Mouse (Mus musculus) testis, adult 2 months (tissue): Measurements from ENCODE around the gene Usp40.

Source experiments
- CTCF ChIP-seq: fragments of 200-500 bp; IDR thresholded peaks from 2 replicates; pipeline ENCODE4 v1.5.1; 2012; ENCODE audit warnings: low read depth, mild to moderate bottlenecking, inconsistent platforms, low read length, moderate library complexity; ENCODE audit not compliant: control insufficient read depth, insufficient read depth, insufficient replicate concordance
- POLR2A ChIP-seq: fragments of 200-500 bp; IDR thresholded peaks from 2 replicates; pipeline ENCODE4 v1.6.1; 2012; ENCODE audit warnings: low read depth, mild to moderate bottlenecking, inconsistent platforms, low read length, moderate library complexity; ENCODE audit not compliant: control insufficient read depth

DNA sequence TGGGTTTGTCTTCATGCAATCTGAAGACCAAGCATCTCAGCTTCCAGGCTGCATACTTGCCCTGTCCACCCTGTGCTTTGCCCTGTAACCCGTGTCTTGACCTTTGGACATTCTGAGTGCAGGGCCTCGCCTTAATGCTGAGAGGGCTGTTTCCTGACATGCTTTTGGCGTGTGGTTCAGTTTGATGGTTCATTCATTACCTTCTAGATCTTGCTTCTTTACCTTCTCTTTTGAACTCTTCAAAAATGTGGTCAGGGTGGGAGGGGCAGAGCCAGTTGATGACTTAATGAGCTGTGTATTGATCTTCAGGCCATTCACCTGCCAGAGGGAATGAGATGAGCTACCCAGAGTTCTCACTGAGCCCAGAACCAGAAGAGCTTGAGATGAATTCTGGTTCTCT is 99.6 kb downstream of the Usp40 start:
- TF ChIP-seq CTCF (no peak), POLR2A (no peak)
